Mouse (Mus musculus): ENCODE measurements around the gene Ide. TPM values are rescaled to one million over a fixed set of nuclear protein-coding genes. Genes with fewer than 3 reads are reported as not detected.

Ide gene
- total and polyA plus RNA-seq, 3 experiments, result 9.1 to 120 (median 79.1) TPM

GRCm38 (mm10) chr19:37308941-37309340, 28.7 kb downstream of the Ide start:
- ATAC-seq (ENCODE audit: extremely low read depth, insufficient number of reproducible peaks, low FRiP score, poor library complexity, severe bottlenecking) (no peak), DNase-seq (ENCODE audit: low spot score) (no peak)
- H3K36me3 ChIP-seq (replicated peaks), result peaks cover 94% of the 10 kb centered on the region

GRCm38 (mm10) chr19:37307826-37308545, 29.7 kb downstream of the Ide start:
- H3K27me3 ChIP-seq (ENCODE audit: insufficient read depth, low read length), result no peaks in the 10 kb centered on the region
- no peak for DNase-seq (ENCODE audit: low spot score)
- no peaks in the 10 kb centered on the region for H3K9me3 ChIP-seq (replicated peaks)
- ATAC-seq (ENCODE audit: extremely low read depth, insufficient number of reproducible peaks, low FRiP score, poor library complexity, severe bottlenecking), result no peak
- no peak overlapping the region for H3K4me3 ChIP-seq (ENCODE audit: low read depth, low read length)
- peaks cover 7% of the 10 kb centered on the region for H3K4me1 ChIP-seq (ENCODE audit: insufficient read depth, low read depth, low read length)
- TF ChIP-seq GATA1 (IDR thresholded peaks at IDR 0.05; ENCODE audit: borderline replicate concordance, low read length), result no peak
- no peak for TF ChIP-seq POLR2AphosphoS5 (IDR thresholded peaks at IDR 0.05; ENCODE audit: insufficient replicate concordance, low read depth, low read length)
- no peak for TF ChIP-seq GATA2 (IDR thresholded peaks at IDR 0.05; ENCODE audit: borderline replicate concordance, low read depth, low read length)
- TF ChIP-seq TAL1 (conservative IDR thresholded peaks at IDR 0.05; ENCODE audit: low read depth, low read length), result no peak
- no peak for TF ChIP-seq CTCF (IDR thresholded peaks at IDR 0.05; ENCODE audit: low read depth, low read length)
- H3K36me3 ChIP-seq (replicated peaks), result peaks cover 93% of the 10 kb centered on the region

More at GRCm38 (mm10) chr19:37308941-37309340, 28.7 kb downstream of the Ide start:
- Histone ChIP-seq H3K4me3 (ENCODE audit: low read depth, low read length) (no peak overlapping the region), H3K9me3 (replicated peaks) (no peaks in the 10 kb centered on the region), H3K27me3 (ENCODE audit: insufficient read depth, low read length) (no peaks in the 10 kb centered on the region), H3K4me1 (ENCODE audit: insufficient read depth, low read depth, low read length) (peaks cover 7% of the 10 kb centered on the region)
- no peak for TF ChIP-seq GATA2 (IDR thresholded peaks at IDR 0.05; ENCODE audit: borderline replicate concordance, low read depth, low read length)
- TF ChIP-seq POLR2AphosphoS5 (IDR thresholded peaks at IDR 0.05; ENCODE audit: insufficient replicate concordance, low read depth, low read length), result no peak
- no peak for TF ChIP-seq TAL1 (conservative IDR thresholded peaks at IDR 0.05; ENCODE audit: low read depth, low read length)
- no peak for TF ChIP-seq GATA1 (IDR thresholded peaks at IDR 0.05; ENCODE audit: borderline replicate concordance, low read length)
- no peak for TF ChIP-seq CTCF (IDR thresholded peaks at IDR 0.05; ENCODE audit: low read depth, low read length)

- H3K36me3 ChIP-seq (replicated peaks), result peaks cover 88% of the 10 kb centered on the region
- ATAC-seq (ENCODE audit: extremely low read depth, insufficient number of reproducible peaks, low FRiP score, poor library complexity, severe bottlenecking), result no peak
- no peaks in the 10 kb centered on the region for H3K9me3 ChIP-seq (replicated peaks)
These were observed 31.5 kb downstream of the Ide start for GRCm38 (mm10) chr19:37306176-37306575.

GRCm38 (mm10) chr19:37304866-37305265, 32.8 kb downstream of the Ide start:
- TF ChIP-seq CTCF (IDR thresholded peaks at IDR 0.05; ENCODE audit: low read depth, low read length) (no peak), GATA2 (IDR thresholded peaks at IDR 0.05; ENCODE audit: borderline replicate concordance, low read depth, low read length) (no peak), TAL1 (conservative IDR thresholded peaks at IDR 0.05; ENCODE audit: low read depth, low read length) (no peak), POLR2AphosphoS5 (IDR thresholded peaks at IDR 0.05; ENCODE audit: insufficient replicate concordance, low read depth, low read length) (no peak)
- Histone ChIP-seq H3K27me3 (ENCODE audit: insufficient read depth, low read length) (no peaks in the 10 kb centered on the region), H3K9me3 (replicated peaks) (no peaks in the 10 kb centered on the region), H3K36me3 (replicated peaks) (peaks cover 76% of the 10 kb centered on the region), H3K4me1 (ENCODE audit: insufficient read depth, low read depth, low read length) (peaks cover 7% of the 10 kb centered on the region), H3K4me3 (ENCODE audit: low read depth, low read length) (no peak overlapping the region)
- DNase-seq (ENCODE audit: low spot score), result no peak
- ATAC-seq (ENCODE audit: extremely low read depth, insufficient number of reproducible peaks, low FRiP score, poor library complexity, severe bottlenecking), result no peak

More at GRCm38 (mm10) chr19:37306176-37306575, 31.5 kb downstream of the Ide start:
- no peak overlapping the region for H3K4me3 ChIP-seq (ENCODE audit: low read depth, low read length)
- no peaks in the 10 kb centered on the region for H3K27me3 ChIP-seq (ENCODE audit: insufficient read depth, low read length)
- TF ChIP-seq GATA2 (IDR thresholded peaks at IDR 0.05; ENCODE audit: borderline replicate concordance, low read depth, low read length) (no peak), TAL1 (conservative IDR thresholded peaks at IDR 0.05; ENCODE audit: low read depth, low read length) (no peak), CTCF (IDR thresholded peaks at IDR 0.05; ENCODE audit: low read depth, low read length) (no peak)
- peaks cover 7% of the 10 kb centered on the region for H3K4me1 ChIP-seq (ENCODE audit: insufficient read depth, low read depth, low read length)
- DNase-seq (ENCODE audit: low spot score), result no peak

- Histone ChIP-seq H3K27me3 (ENCODE audit: insufficient read depth, low read length) (no peaks in the 10 kb centered on the region), H3K4me1 (ENCODE audit: insufficient read depth, low read depth, low read length) (peaks cover 7% of the 10 kb centered on the region), H3K9me3 (replicated peaks) (no peaks in the 10 kb centered on the region), H3K36me3 (replicated peaks) (peaks cover 67% of the 10 kb centered on the region), H3K4me3 (ENCODE audit: low read depth, low read length) (no peak overlapping the region)
- no peak for DNase-seq (ENCODE audit: low spot score)
- ATAC-seq (ENCODE audit: extremely low read depth, insufficient number of reproducible peaks, low FRiP score, poor library complexity, severe bottlenecking), result no peak
- TF ChIP-seq CTCF (IDR thresholded peaks at IDR 0.05; ENCODE audit: low read depth, low read length) (no peak), TAL1 (conservative IDR thresholded peaks at IDR 0.05; ENCODE audit: low read depth, low read length) (no peak), GATA2 (IDR thresholded peaks at IDR 0.05; ENCODE audit: borderline replicate concordance, low read depth, low read length) (no peak), GATA1 (IDR thresholded peaks at IDR 0.05; ENCODE audit: borderline replicate concordance, low read length) (no peak), POLR2AphosphoS5 (IDR thresholded peaks at IDR 0.05; ENCODE audit: insufficient replicate concordance, low read depth, low read length) (no peak)
These were observed 33.6 kb downstream of the Ide start for GRCm38 (mm10) chr19:37304006-37304405.

- H3K4me3 ChIP-seq (ENCODE audit: low read depth, low read length), result no peak overlapping the region
- DNase-seq (ENCODE audit: low spot score) (no peak), ATAC-seq (ENCODE audit: extremely low read depth, insufficient number of reproducible peaks, low FRiP score, poor library complexity, severe bottlenecking) (no peak)
- peaks cover 59% of the 10 kb centered on the region for H3K36me3 ChIP-seq (replicated peaks)
- H3K9me3 ChIP-seq (replicated peaks), result no peaks in the 10 kb centered on the region
- no peaks in the 10 kb centered on the region for H3K27me3 ChIP-seq (ENCODE audit: insufficient read depth, low read length)
- no peak for TF ChIP-seq GATA1 (IDR thresholded peaks at IDR 0.05; ENCODE audit: borderline replicate concordance, low read length)
- TF ChIP-seq TAL1 (conservative IDR thresholded peaks at IDR 0.05; ENCODE audit: low read depth, low read length), result no peak
- TF ChIP-seq POLR2AphosphoS5 (IDR thresholded peaks at IDR 0.05; ENCODE audit: insufficient replicate concordance, low read depth, low read length), result no peak
- TF ChIP-seq GATA2 (IDR thresholded peaks at IDR 0.05; ENCODE audit: borderline replicate concordance, low read depth, low read length), result no peak
- TF ChIP-seq CTCF (IDR thresholded peaks at IDR 0.05; ENCODE audit: low read depth, low read length), result no peak
- H3K4me1 ChIP-seq (ENCODE audit: insufficient read depth, low read depth, low read length), result no peaks in the 10 kb centered on the region
These were observed 35.9 kb downstream of the Ide start for GRCm38 (mm10) chr19:37301733-37302132.

Measured in G1E (cell line).